ENCODE assay signal across 27 mouse cellular contexts in the genomic region with DNA sequence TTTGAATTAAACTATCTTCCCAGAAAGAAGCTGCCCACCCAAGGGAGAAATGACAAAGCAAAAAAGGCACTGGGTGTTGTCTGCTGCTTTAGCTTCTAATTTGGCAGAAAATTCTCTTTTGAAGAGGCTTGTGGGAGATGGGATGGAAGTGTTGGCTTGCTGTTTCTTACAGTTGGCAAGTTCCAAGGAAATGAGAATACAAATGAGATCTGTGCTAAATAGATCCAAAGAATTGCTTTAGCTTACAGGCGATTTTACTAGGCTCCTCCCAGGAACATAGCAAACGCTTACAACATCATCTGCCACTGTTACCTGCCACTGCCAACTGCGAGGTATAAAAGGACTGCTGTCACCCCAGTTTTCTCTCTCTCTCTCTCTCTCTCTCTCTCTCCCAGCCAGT. TPM values are rescaled to one million over a fixed set of nuclear protein-coding genes. Genes with fewer than 3 reads are reported as not detected.
DNase-seq lines count a peak whose midpoint lies in the region; ATAC-seq and TF ChIP-seq lines count a peak whose summit lies in the region.
"Had no signal": no experiment of that assay in that cellular context is flagged by ENCODE, and none has a peak within 500 bp of the region (broad histone marks: within the 10 kb centered on the region; RNA-seq: fewer than 3 reads in every experiment).

No protein-coding gene starts in this region.

- H3K36me3 ChIP-seq in forebrain, embryonic 14.5 days (ENCODE audit: control insufficient read depth, insufficient read depth, low read length): no peaks in the 10 kb centered on the region
- H3K36me3 ChIP-seq in forebrain, embryonic 13.5 days (ENCODE audit: poor library complexity, severe bottlenecking): no peaks in the 10 kb centered on the region
- H3K36me3 ChIP-seq: embryonic facial prominence, embryonic 13.5 days; hindbrain, embryonic 10.5 days; hindbrain, embryonic 15.5 days; limb, embryonic 12.5 days; liver, embryonic 15.5 days; stomach, embryonic 15.5 days had no signal

- WGBS in forebrain, embryonic 14.5 days: 69% methylated on average over 3 of the region's 3 CpGs
- 79% methylated on average over 3 of the region's 3 CpGs for WGBS in forebrain, embryonic 13.5 days

- no peak overlapping the region for H3K4me3 ChIP-seq in forebrain, embryonic 14.5 days (ENCODE audit: low read depth, low read length)
- no peak overlapping the region for H3K4me3 ChIP-seq in forebrain, embryonic 13.5 days
- H3K4me3 ChIP-seq: embryonic facial prominence, embryonic 13.5 days; hindbrain, embryonic 10.5 days; hindbrain, embryonic 15.5 days; limb, embryonic 12.5 days; liver, embryonic 15.5 days; stomach, embryonic 15.5 days had no signal

- no peaks in the 10 kb centered on the region for H3K9me3 ChIP-seq in forebrain, embryonic 14.5 days (replicated peaks; ENCODE audit: control insufficient read depth, low read length)
- no peaks in the 10 kb centered on the region for H3K9me3 ChIP-seq in forebrain, embryonic 13.5 days (replicated peaks)
- H3K9me3 ChIP-seq: embryonic facial prominence, embryonic 13.5 days; hindbrain, embryonic 10.5 days; hindbrain, embryonic 15.5 days; limb, embryonic 12.5 days; liver, embryonic 15.5 days; stomach, embryonic 15.5 days had no signal

- DNase-seq in forebrain, embryonic 14.5 days (ENCODE audit: low spot score): peak; percentile 60
- peak; percentile 59 to 65 for DNase-seq in frontal cortex, adult 2 months (ENCODE audit: extremely low spot score in 1 of 2, low spot score in 1 of 2)
- no peak for DNase-seq in frontal cortex, postnatal 10 days (ENCODE audit: low spot score in 2 of 2)
- peak; percentile 36 to 54 for DNase-seq in left cerebral cortex, adult 9 months (ENCODE audit: low spot score in 2 of 2)
- DNase-seq in left cerebral cortex, postnatal 4 days: no peak
- peak; percentile 61 for DNase-seq in brain, embryonic 14.5 days (ENCODE audit: low read depth)
- DNase-seq in adrenal gland, adult (ENCODE audit: inconsistent age in 2 of 2, low spot score in 1 of 2): no peak
- DNase-seq: adrenal gland, postnatal 14 days; cerebellum, adult 18-20 months; cerebellum, postnatal 10 days; heart, postnatal 14 days; kidney, adult 11 months; kidney, postnatal 14 days; lung, embryonic 14.5 days; lung, postnatal 14 days; midbrain, embryonic 14.5 days; thymus, postnatal 14 days had no signal

- 0 out of 2 replicates have a peak overlapping the region, but pooled peaks have one; percentile 10 for H3K27ac ChIP-seq in forebrain, embryonic 14.5 days (ENCODE audit: low read depth, low read length)
- H3K27ac ChIP-seq in forebrain, embryonic 13.5 days: no peak overlapping the region
- H3K27ac ChIP-seq: embryonic facial prominence, embryonic 13.5 days; hindbrain, embryonic 10.5 days; hindbrain, embryonic 15.5 days; limb, embryonic 12.5 days; liver, embryonic 15.5 days; stomach, embryonic 15.5 days had no signal

- intact Hi-C loops in left cerebral cortex, postnatal 4 days (cut with DNase I): no loop called here

- H3K4me2 ChIP-seq in forebrain, embryonic 14.5 days (ENCODE audit: low read length): no peak overlapping the region
- no peak overlapping the region for H3K4me2 ChIP-seq in forebrain, embryonic 13.5 days
- H3K4me2 ChIP-seq: embryonic facial prominence, embryonic 13.5 days; hindbrain, embryonic 15.5 days; limb, embryonic 12.5 days; liver, embryonic 15.5 days; lung, embryonic 14.5 days; stomach, embryonic 15.5 days had no signal

- H3K27me3 ChIP-seq in forebrain, embryonic 14.5 days (replicated peaks; ENCODE audit: control insufficient read depth, insufficient read depth, low read length): no peaks in the 10 kb centered on the region
- no peaks in the 10 kb centered on the region for H3K27me3 ChIP-seq in forebrain, embryonic 13.5 days
- H3K27me3 ChIP-seq: embryonic facial prominence, embryonic 13.5 days; hindbrain, embryonic 15.5 days; limb, embryonic 12.5 days; liver, embryonic 15.5 days; stomach, embryonic 15.5 days had no signal

- ATAC-seq in forebrain, embryonic 14.5 days: no peak
- ATAC-seq in forebrain, embryonic 13.5 days: no peak
- ATAC-seq: inflammation-experienced regulatory T-cells, adult 6 months had no signal

- no peaks in the 10 kb centered on the region for H3K4me1 ChIP-seq in forebrain, embryonic 14.5 days (ENCODE audit: control insufficient read depth, insufficient read depth, low read length)
- H3K4me1 ChIP-seq in forebrain, embryonic 13.5 days: no peaks in the 10 kb centered on the region
- H3K4me1 ChIP-seq: embryonic facial prominence, embryonic 13.5 days; hindbrain, embryonic 10.5 days; hindbrain, embryonic 15.5 days; limb, embryonic 12.5 days; liver, embryonic 15.5 days; stomach, embryonic 15.5 days had no signal

- TF ChIP-seq CTCF in brain, embryonic 14.5 days (IDR thresholded peaks at IDR 0.05; ENCODE audit: borderline replicate concordance, extremely low read depth, insufficient read depth, insufficient read length): no peak

- no peak overlapping the region for H3K9ac ChIP-seq in forebrain, embryonic 14.5 days (ENCODE audit: low read length)
- no peak overlapping the region for H3K9ac ChIP-seq in forebrain, embryonic 13.5 days
- H3K9ac ChIP-seq: embryonic facial prominence, embryonic 13.5 days; hindbrain, embryonic 15.5 days; limb, embryonic 12.5 days; liver, embryonic 15.5 days; lung, embryonic 14.5 days; stomach, embryonic 15.5 days had no signal

- TF ChIP-seq POLR2A in brain, embryonic 14.5 days (IDR thresholded peaks at IDR 0.05; ENCODE audit: borderline replicate concordance, extremely low read depth, insufficient read depth, insufficient read length, poor library complexity, severe bottlenecking): no peak

RNA-seq across cellular contexts. Expression of a gene that starts 38.8 kb away (rescaled TPM):
- polyA plus RNA-seq in forebrain, embryonic 14.5 days (2014; fragmentation: Nextera tagmentation; extraction: Ambion mirVana): 3.6 and 5.0 TPM in 2 replicates
- polyA plus RNA-seq in forebrain, embryonic 13.5 days (2015; fragmentation: Nextera tagmentation; extraction: Ambion mirVana): 0.31 and 0.98 TPM in 2 replicates
- 752 and 876 TPM in 2 replicates for polyA plus RNA-seq in frontal cortex, adult 2 months (2012; rRNA removed)
- 100 to 1,000 TPM; 130 to 177 TPM for total RNA-seq in left cerebral cortex, postnatal 4 days (2021)
- polyA plus RNA-seq in brain, embryonic 14.5 days (2012; rRNA removed): 11.6 and 13.1 TPM in 2 replicates
- total RNA-seq: CH12.LX had no signal
- polyA plus RNA-seq: C2C12; limb, embryonic 12.5 days had no signal

Comparison
In these comparisons a context has a peak if more than half of its experiments do, and no peak if none do; other contexts are left out.
1. DNase-seq: peak in forebrain, embryonic 14.5 days (single experiment), frontal cortex, adult 2 months (2 of 2), left cerebral cortex, adult 9 months (2 of 2) and brain, embryonic 14.5 days (single experiment); none in frontal cortex, postnatal 10 days (0 of 2), left cerebral cortex, postnatal 4 days (single experiment) and adrenal gland, adult (0 of 2).
2. RNA of a gene that starts 38.8 kb away (polyA plus RNA-seq): 752 to 876 TPM in frontal cortex, adult 2 months; 11.6 to 13.1 TPM in brain, embryonic 14.5 days, 3.6 to 5.0 TPM in forebrain, embryonic 14.5 days and 0.31 to 0.98 TPM in forebrain, embryonic 13.5 days; every median in the first group is over 10 times any median in the second.